Comparison of ENCODE assay signal across 8 mouse cellular contexts in the genomic region with DNA sequence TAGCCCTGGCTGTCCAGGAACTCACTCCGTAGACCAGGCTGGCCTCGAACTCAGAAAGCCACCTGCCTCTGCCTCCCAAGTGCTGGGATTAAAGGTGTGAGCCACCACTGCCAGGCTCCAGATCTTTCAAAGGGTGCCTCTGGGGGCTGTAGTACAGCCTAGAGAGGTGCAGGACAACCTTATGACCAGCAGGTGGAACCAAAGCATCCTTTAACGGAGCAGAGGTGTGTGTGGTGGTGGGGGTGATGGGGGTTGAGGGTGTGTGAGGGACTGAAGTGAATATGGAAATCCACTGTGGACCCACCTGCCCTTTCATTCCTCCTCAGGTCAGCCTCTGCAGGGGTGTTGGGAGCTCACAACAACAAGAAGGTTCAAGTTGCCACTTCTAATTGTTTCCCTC. TPM values are rescaled to one million over a fixed set of nuclear protein-coding genes. Genes with fewer than 3 reads are reported as not detected.
A peak's percentile ranks its signal among the peaks of the same experiment; 100 is the strongest.
DNase-seq lines count a peak whose midpoint lies in the region.

No protein-coding gene starts in this region.

- peak; percentile 43 to 57 for DNase-seq in cerebellum, postnatal 10 days
- no peak for DNase-seq in cerebellum, adult 11-12 months
- DNase-seq in 3T3-L1 (ENCODE audit: low read depth, low spot score) = peak; percentile 47
- DNase-seq in c-Kit-positive CD71-positive TER-119-negative erythroid progenitor cells, embryonic 14.5 days (ENCODE audit: low read depth) = peak; percentile 24
- DNase-seq in lung, postnatal 10 days = peak; percentile 57
- DNase-seq in frontal cortex, postnatal 36 days (ENCODE audit: low spot score in 2 of 2) = no peak
- no peak for DNase-seq in cerebellum, adult 9-10 months
- no peak for DNase-seq in layer of hippocampus, postnatal 36 days

RNA-seq across cellular contexts. Expression of a gene that starts 4.6 kb away (rescaled TPM):
- 10 to 100 TPM; 11.1 to 11.3 TPM for total RNA-seq in layer of hippocampus, postnatal 36 days (2021)

RNA-seq across cellular contexts. Expression of a gene that starts 4.8 kb away (rescaled TPM):
- 100 to 1,000 TPM; 202 to 231 TPM for total RNA-seq in layer of hippocampus, postnatal 36 days (2021)

RNA-seq across cellular contexts. Expression of a gene that starts 23.5 kb away (rescaled TPM):
- total RNA-seq in layer of hippocampus, postnatal 36 days (2021) = 10 to 100 TPM; 21.0 to 22.3 TPM

Comparison
In these comparisons a context has a peak if more than half of its experiments do, and no peak if none do; other contexts are left out.
1. DNase-seq: peak in cerebellum, postnatal 10 days (2 of 2), 3T3-L1 (single experiment), c-Kit-positive CD71-positive TER-119-negative erythroid progenitor cells, embryonic 14.5 days (single experiment) and lung, postnatal 10 days (single experiment); none in cerebellum, adult 11-12 months (single experiment), frontal cortex, postnatal 36 days (0 of 2), cerebellum, adult 9-10 months (single experiment) and layer of hippocampus, postnatal 36 days (0 of 2).